Mouse (Mus musculus): ENCODE data around the gene Krt25. TPM values are rescaled to one million over a fixed set of nuclear protein-coding genes. Genes with fewer than 3 reads are reported as not detected.

Krt25 gene
- polyA plus RNA-seq, 1 experiment = not detected

GRCm38 (mm10) chr11:99351004-99351403 is 28.3 kb upstream of the Krt25 start, which contains the start of gene Krt27:
Gene Krt27 (minus strand): TSS chr11:99351104.
- no peaks in the 10 kb centered on the region for H3K79me2 ChIP-seq (ENCODE audit: control insufficient read depth, insufficient read depth)
- no peaks in the 10 kb centered on the region for H3K36me3 ChIP-seq (ENCODE audit: control insufficient read depth, insufficient read depth)
- TF ChIP-seq MYOG (IDR thresholded peaks at IDR 0.05; ENCODE audit: control insufficient read depth, extremely low read depth, insufficient read length) (no peak), USF1 (IDR thresholded peaks at IDR 0.05; ENCODE audit: low read depth) (no peak), MAX (IDR thresholded peaks at IDR 0.05) (no peak), FOSL1 (IDR thresholded peaks at IDR 0.05; ENCODE audit: insufficient read depth, low read length, poor library complexity, severe bottlenecking) (no peak), MYOD1 (IDR thresholded peaks at IDR 0.05; ENCODE audit: control insufficient read depth, insufficient read length, low read depth) (no peak), CTCF (IDR thresholded peaks at IDR 0.05; ENCODE audit: control insufficient read depth, insufficient read depth, insufficient read length) (no peak), CEBPB (IDR thresholded peaks at IDR 0.05; ENCODE audit: low read depth) (no peak)
- H3K4me3 ChIP-seq (ENCODE audit: insufficient read depth, poor library complexity, severe bottlenecking) = no peak within 1 kb of the TSS
- H3K27me3 ChIP-seq (ENCODE audit: control insufficient read depth, insufficient read depth, insufficient read length) = peaks cover 45% of the 10 kb centered on the region
- H3ac ChIP-seq (ENCODE audit: control insufficient read depth, insufficient read length, low read depth) = no peak within 1 kb of the TSS
- H3K79me3 ChIP-seq (ENCODE audit: low read depth) = no peaks in the 10 kb centered on the region

GRCm38 (mm10) chr11:99339299-99339847 is 16.6 kb upstream of the Krt25 start:
- H3K79me3 ChIP-seq (ENCODE audit: low read depth) = no peaks in the 10 kb centered on the region

GRCm38 (mm10) chr11:99337866-99338265 is 15.1 kb upstream of the Krt25 start, which contains the start of gene Krt26:
Gene Krt26 (minus strand): TSS chr11:99337966.
- H3K36me3 ChIP-seq (ENCODE audit: control insufficient read depth, insufficient read depth) = no peaks in the 10 kb centered on the region
- H3K4me3 ChIP-seq (ENCODE audit: insufficient read depth, poor library complexity, severe bottlenecking) = no peak within 1 kb of the TSS
- no peaks in the 10 kb centered on the region for H3K79me3 ChIP-seq (ENCODE audit: low read depth)
- H3ac ChIP-seq (ENCODE audit: control insufficient read depth, insufficient read length, low read depth) = no peak within 1 kb of the TSS
- peaks cover 31% of the 10 kb centered on the region for H3K27me3 ChIP-seq (ENCODE audit: control insufficient read depth, insufficient read depth, insufficient read length)
- no peak for TF ChIP-seq MAX (IDR thresholded peaks at IDR 0.05)
- H3K79me2 ChIP-seq (ENCODE audit: control insufficient read depth, insufficient read depth) = no peaks in the 10 kb centered on the region

More at GRCm38 (mm10) chr11:99339299-99339847, 16.6 kb upstream of the Krt25 start:
- H3K4me3 ChIP-seq (ENCODE audit: insufficient read depth, poor library complexity, severe bottlenecking) = no peak overlapping the region
- no peak overlapping the region for H3ac ChIP-seq (ENCODE audit: control insufficient read depth, insufficient read length, low read depth)
- TF ChIP-seq CTCF (IDR thresholded peaks at IDR 0.05; ENCODE audit: control insufficient read depth, insufficient read depth, insufficient read length) (no peak), CEBPB (IDR thresholded peaks at IDR 0.05; ENCODE audit: low read depth) (no peak), MAX (IDR thresholded peaks at IDR 0.05) (no peak), FOSL1 (IDR thresholded peaks at IDR 0.05; ENCODE audit: insufficient read depth, low read length, poor library complexity, severe bottlenecking) (no peak), USF1 (IDR thresholded peaks at IDR 0.05; ENCODE audit: low read depth) (no peak)
- H3K79me2 ChIP-seq (ENCODE audit: control insufficient read depth, insufficient read depth) = no peaks in the 10 kb centered on the region
- peaks cover 24% of the 10 kb centered on the region for H3K27me3 ChIP-seq (ENCODE audit: control insufficient read depth, insufficient read depth, insufficient read length)
- no peaks in the 10 kb centered on the region for H3K36me3 ChIP-seq (ENCODE audit: control insufficient read depth, insufficient read depth)

GRCm38 (mm10) chr11:99333426-99333825 is 10.7 kb upstream of the Krt25 start:
- Histone ChIP-seq H3K79me3 (ENCODE audit: low read depth) (no peaks in the 10 kb centered on the region), H3ac (ENCODE audit: control insufficient read depth, insufficient read length, low read depth) (no peak overlapping the region), H3K79me2 (ENCODE audit: control insufficient read depth, insufficient read depth) (no peaks in the 10 kb centered on the region), H3K4me3 (ENCODE audit: insufficient read depth, poor library complexity, severe bottlenecking) (no peak overlapping the region), H3K36me3 (ENCODE audit: control insufficient read depth, insufficient read depth) (no peaks in the 10 kb centered on the region), H3K27me3 (ENCODE audit: control insufficient read depth, insufficient read depth, insufficient read length) (peaks cover 53% of the 10 kb centered on the region)
- TF ChIP-seq CEBPB (IDR thresholded peaks at IDR 0.05; ENCODE audit: low read depth) (no peak), MYOD1 (IDR thresholded peaks at IDR 0.05; ENCODE audit: control insufficient read depth, insufficient read length, low read depth) (no peak), CTCF (IDR thresholded peaks at IDR 0.05; ENCODE audit: control insufficient read depth, insufficient read depth, insufficient read length) (no peak), USF1 (IDR thresholded peaks at IDR 0.05; ENCODE audit: low read depth) (no peak), MAX (IDR thresholded peaks at IDR 0.05) (no peak), MYOG (IDR thresholded peaks at IDR 0.05; ENCODE audit: control insufficient read depth, extremely low read depth, insufficient read length) (no peak), FOSL1 (IDR thresholded peaks at IDR 0.05; ENCODE audit: insufficient read depth, low read length, poor library complexity, severe bottlenecking) (no peak)

GRCm38 (mm10) chr11:99329655-99330054 is 6.9 kb upstream of the Krt25 start:
- H3K79me2 ChIP-seq (ENCODE audit: control insufficient read depth, insufficient read depth) = no peaks in the 10 kb centered on the region
- no peak for TF ChIP-seq USF1 (IDR thresholded peaks at IDR 0.05; ENCODE audit: low read depth)
- no peak for TF ChIP-seq FOSL1 (IDR thresholded peaks at IDR 0.05; ENCODE audit: insufficient read depth, low read length, poor library complexity, severe bottlenecking)
- no peak for TF ChIP-seq MYOD1 (IDR thresholded peaks at IDR 0.05; ENCODE audit: control insufficient read depth, insufficient read length, low read depth)
- no peak for TF ChIP-seq CEBPB (IDR thresholded peaks at IDR 0.05; ENCODE audit: low read depth)
- no peak for TF ChIP-seq MYOG (IDR thresholded peaks at IDR 0.05; ENCODE audit: control insufficient read depth, extremely low read depth, insufficient read length)
- no peak for TF ChIP-seq MAX (IDR thresholded peaks at IDR 0.05)
- TF ChIP-seq CTCF (IDR thresholded peaks at IDR 0.05; ENCODE audit: control insufficient read depth, insufficient read depth, insufficient read length) = no peak

GRCm38 (mm10) chr11:99321094-99321493 is 1.7 kb downstream of the Krt25 start:
- Histone ChIP-seq H3K27me3 (ENCODE audit: control insufficient read depth, insufficient read depth, insufficient read length) (peaks cover 46% of the 10 kb centered on the region), H3K79me2 (ENCODE audit: control insufficient read depth, insufficient read depth) (no peaks in the 10 kb centered on the region), H3K4me3 (ENCODE audit: insufficient read depth, poor library complexity, severe bottlenecking) (no peak overlapping the region), H3K79me3 (ENCODE audit: low read depth) (no peaks in the 10 kb centered on the region), H3ac (ENCODE audit: control insufficient read depth, insufficient read length, low read depth) (no peak overlapping the region), H3K36me3 (ENCODE audit: control insufficient read depth, insufficient read depth) (no peaks in the 10 kb centered on the region)
- TF ChIP-seq MYOG (IDR thresholded peaks at IDR 0.05; ENCODE audit: control insufficient read depth, extremely low read depth, insufficient read length) (no peak), MAX (IDR thresholded peaks at IDR 0.05) (no peak), CTCF (IDR thresholded peaks at IDR 0.05; ENCODE audit: control insufficient read depth, insufficient read depth, insufficient read length) (no peak), USF1 (IDR thresholded peaks at IDR 0.05; ENCODE audit: low read depth) (no peak), CEBPB (IDR thresholded peaks at IDR 0.05; ENCODE audit: low read depth) (no peak), FOSL1 (IDR thresholded peaks at IDR 0.05; ENCODE audit: insufficient read depth, low read length, poor library complexity, severe bottlenecking) (no peak), MYOD1 (IDR thresholded peaks at IDR 0.05; ENCODE audit: control insufficient read depth, insufficient read length, low read depth) (no peak)

More at GRCm38 (mm10) chr11:99329655-99330054, 6.9 kb upstream of the Krt25 start:
- H3K27me3 ChIP-seq (ENCODE audit: control insufficient read depth, insufficient read depth, insufficient read length) = peaks cover 42% of the 10 kb centered on the region
- H3K79me3 ChIP-seq (ENCODE audit: low read depth) = no peaks in the 10 kb centered on the region
- H3K36me3 ChIP-seq (ENCODE audit: control insufficient read depth, insufficient read depth) = no peaks in the 10 kb centered on the region
- no peak overlapping the region for H3ac ChIP-seq (ENCODE audit: control insufficient read depth, insufficient read length, low read depth)
- no peak overlapping the region for H3K4me3 ChIP-seq (ENCODE audit: insufficient read depth, poor library complexity, severe bottlenecking)
